In genomic region chr5:129000706-129001468, GRCm38 (mm10) we compare ENCODE assay signal across 7 mouse cellular contexts. TPM values are rescaled to one million over a fixed set of nuclear protein-coding genes. Genes with fewer than 3 reads are reported as not detected.
DNase-seq lines count a peak whose midpoint lies in the region; ATAC-seq and TF ChIP-seq lines count a peak whose summit lies in the region.

No protein-coding gene starts in this region.

- no peak for TF ChIP-seq CTCF in midbrain, postnatal 0 days (IDR thresholded peaks at IDR 0.05)
- TF ChIP-seq CTCF in bone marrow, adult 2 months (IDR thresholded peaks at IDR 0.05; ENCODE audit: control insufficient read depth, insufficient read depth, low read length): 0 out of 2 replicates have a peak, but pooled peaks have one; percentile 8

- H3K4me3 ChIP-seq in midbrain, embryonic 10.5 days: no peak overlapping the region
- no peak overlapping the region for H3K4me3 ChIP-seq in midbrain, postnatal 0 days (ENCODE audit: low read depth, low read length)
- no peak overlapping the region for H3K4me3 ChIP-seq in bone marrow, adult 2 months (replicated peaks; ENCODE audit: control insufficient read depth, low read depth, low read length)
- H3K4me3 ChIP-seq in heart, embryonic 13.5 days: no peak overlapping the region
- H3K4me3 ChIP-seq in stomach, embryonic 14.5 days (ENCODE audit: low read depth, low read length): no peak overlapping the region
- H3K4me3 ChIP-seq in forebrain, embryonic 12.5 days (replicated peaks): no peak overlapping the region

- ATAC-seq in midbrain, postnatal 0 days (ENCODE audit: low FRiP score): no peak
- ATAC-seq in heart, embryonic 13.5 days (ENCODE audit: extremely low read depth, insufficient number of reproducible peaks, low FRiP score, low TSS enrichment): peak; percentile 21; the same call in 1 of the 2 replicates
- peak; percentile 47; the same call in 1 of the 2 replicates for ATAC-seq in stomach, embryonic 14.5 days (ENCODE audit: insufficient number of reproducible peaks, insufficient read depth, low FRiP score, low read depth)
- ATAC-seq in activated CD4-positive, CD25-positive, alpha-beta regulatory T cell, adult 4 months: no peak
- no peak for ATAC-seq in forebrain, embryonic 12.5 days (ENCODE audit: low FRiP score)

- H3K27ac ChIP-seq in midbrain, embryonic 10.5 days (replicated peaks): peak overlapping the region; percentile 38; the same call in 1 of the 2 replicates
- H3K27ac ChIP-seq in midbrain, postnatal 0 days (ENCODE audit: low read depth, low read length): no peak overlapping the region
- peak overlapping the region; percentile 68; the same call in 1 of the 2 replicates for H3K27ac ChIP-seq in bone marrow, adult 2 months (ENCODE audit: control insufficient read depth, insufficient read depth, low read depth, low read length, poor library complexity)
- H3K27ac ChIP-seq in heart, embryonic 13.5 days (replicated peaks): peak overlapping the region; percentile 84
- H3K27ac ChIP-seq in stomach, embryonic 14.5 days (ENCODE audit: low read length): no peak overlapping the region
- H3K27ac ChIP-seq in forebrain, embryonic 12.5 days: no peak overlapping the region

- TF ChIP-seq POLR2A in bone marrow, adult 2 months (IDR thresholded peaks at IDR 0.05; ENCODE audit: borderline replicate concordance, control insufficient read depth, low read depth, low read length): no peak; the same call in 1 of the 2 replicates

- no peak overlapping the region for H3K4me2 ChIP-seq in midbrain, postnatal 0 days (ENCODE audit: low read depth, low read length, poor library complexity, severe bottlenecking)
- peak overlapping the region; percentile 16; the same call in 1 of the 2 replicates for H3K4me2 ChIP-seq in heart, embryonic 13.5 days
- no peak overlapping the region for H3K4me2 ChIP-seq in stomach, embryonic 14.5 days (replicated peaks; ENCODE audit: low read depth, low read length)
- H3K4me2 ChIP-seq in forebrain, embryonic 12.5 days: no peak overlapping the region

- H3K4me1 ChIP-seq in midbrain, embryonic 10.5 days: peaks cover 32% of the 10 kb centered on the region
- no peaks in the 10 kb centered on the region; the same call in 1 of the 2 replicates for H3K4me1 ChIP-seq in midbrain, postnatal 0 days (ENCODE audit: insufficient read depth, low read length)
- peaks cover 3% of the 10 kb centered on the region for H3K4me1 ChIP-seq in bone marrow, adult 2 months (ENCODE audit: control insufficient read depth, insufficient read depth, low read length)
- H3K4me1 ChIP-seq in heart, embryonic 13.5 days: peaks cover 36% of the 10 kb centered on the region
- peaks cover 7% of the 10 kb centered on the region; the same call in 1 of the 2 replicates for H3K4me1 ChIP-seq in stomach, embryonic 14.5 days (ENCODE audit: control insufficient read depth, insufficient read depth, low read length)
- H3K4me1 ChIP-seq in forebrain, embryonic 12.5 days: peaks cover 13% of the 10 kb centered on the region; the same call in 1 of the 2 replicates

- DNase-seq in midbrain, embryonic 10.5 days (ENCODE audit: low spot score): no peak
- DNase-seq in midbrain, postnatal 0 days (ENCODE audit: low spot score): no peak

- WGBS in midbrain, embryonic 10.5 days: 45% methylated on average over 8 of the region's 8 CpGs
- WGBS in midbrain, postnatal 0 days: 45% methylated on average over 8 of the region's 8 CpGs
- 24% methylated on average over 8 of the region's 8 CpGs for WGBS in bone marrow, adult 2 months
- 40% methylated on average over 8 of the region's 8 CpGs for WGBS in heart, embryonic 13.5 days
- 51% methylated on average over 8 of the region's 8 CpGs for WGBS in stomach, embryonic 14.5 days
- 37% methylated on average over 8 of the region's 8 CpGs for WGBS in forebrain, embryonic 12.5 days

- H3K9ac ChIP-seq in midbrain, postnatal 0 days (replicated peaks; ENCODE audit: low read length, poor library complexity, severe bottlenecking): no peak overlapping the region
- H3K9ac ChIP-seq in heart, embryonic 13.5 days: 0 out of 2 replicates have a peak overlapping the region, but pooled peaks have one; percentile 40
- no peak overlapping the region for H3K9ac ChIP-seq in stomach, embryonic 14.5 days (replicated peaks; ENCODE audit: low read depth, low read length)
- no peak overlapping the region for H3K9ac ChIP-seq in forebrain, embryonic 12.5 days

- no peaks in the 10 kb centered on the region for H3K9me3 ChIP-seq in midbrain, embryonic 10.5 days (replicated peaks)
- no peaks in the 10 kb centered on the region for H3K9me3 ChIP-seq in midbrain, postnatal 0 days (ENCODE audit: low read length)
- no peaks in the 10 kb centered on the region for H3K9me3 ChIP-seq in heart, embryonic 13.5 days
- no peaks in the 10 kb centered on the region for H3K9me3 ChIP-seq in stomach, embryonic 14.5 days (ENCODE audit: control insufficient read depth, low read depth, low read length)
- H3K9me3 ChIP-seq in forebrain, embryonic 12.5 days: no peaks in the 10 kb centered on the region

- peaks cover 30% of the 10 kb centered on the region for H3K36me3 ChIP-seq in midbrain, embryonic 10.5 days
- H3K36me3 ChIP-seq in midbrain, postnatal 0 days (ENCODE audit: insufficient read depth, low read length): peaks cover 9% of the 10 kb centered on the region; the same call in 1 of the 2 replicates
- H3K36me3 ChIP-seq in heart, embryonic 13.5 days: peaks cover 40% of the 10 kb centered on the region
- H3K36me3 ChIP-seq in stomach, embryonic 14.5 days (ENCODE audit: control insufficient read depth, insufficient read depth, low read length): peaks cover 7% of the 10 kb centered on the region; the same call in 1 of the 2 replicates
- H3K36me3 ChIP-seq in forebrain, embryonic 12.5 days (replicated peaks): peaks cover 21% of the 10 kb centered on the region

- no peaks in the 10 kb centered on the region for H3K27me3 ChIP-seq in midbrain, embryonic 10.5 days (ENCODE audit: low read depth, poor library complexity, severe bottlenecking)
- H3K27me3 ChIP-seq in midbrain, postnatal 0 days (ENCODE audit: insufficient read depth, low read length): no peaks in the 10 kb centered on the region
- no peaks in the 10 kb centered on the region for H3K27me3 ChIP-seq in heart, embryonic 13.5 days (replicated peaks)
- no peaks in the 10 kb centered on the region for H3K27me3 ChIP-seq in stomach, embryonic 14.5 days (ENCODE audit: control insufficient read depth, insufficient read depth, low read length)
- H3K27me3 ChIP-seq in forebrain, embryonic 12.5 days: no peaks in the 10 kb centered on the region; the same call in 1 of the 2 replicates

RNA-seq across cellular contexts. Expression of gene Stx2, which starts 7.5 kb away (rescaled TPM):
- polyA plus RNA-seq in midbrain, embryonic 10.5 days (2016; fragmentation: Nextera tagmentation; extraction: Ambion mirVana): 26.5 and 26.6 TPM in 2 replicates
- total RNA-seq in midbrain, postnatal 0 days (2014; rRNA removed): 15.5 and 15.9 TPM in 2 replicates
- polyA plus RNA-seq in midbrain, postnatal 0 days (2015; fragmentation: Nextera tagmentation; extraction: Ambion mirVana): 11.9 and 12.0 TPM in 2 replicates
- polyA plus RNA-seq in bone marrow, adult 2 months (2011; ENCODE audit: insufficient read depth, insufficient read length, low replicate concordance, missing spikeins): 61.5 and 90.6 TPM in 2 replicates
- polyA plus RNA-seq in heart, embryonic 13.5 days (2015; fragmentation: Nextera tagmentation; extraction: Ambion mirVana): 17.3 and 18.8 TPM in 2 replicates
- polyA plus RNA-seq in stomach, embryonic 14.5 days (2014; fragmentation: Nextera tagmentation; extraction: Ambion mirVana): 29.6 and 30.8 TPM in 2 replicates
- 1 to 10 TPM in 1 of 2 experiments, under 1 TPM in 1; 0.88 to 3.0 TPM for polyA plus RNA-seq in activated CD4-positive, CD25-positive, alpha-beta regulatory T cell, adult 4 months (2017; shearing (Covaris generic))
- polyA plus RNA-seq in forebrain, embryonic 12.5 days (2016; fragmentation: Nextera tagmentation; extraction: Ambion mirVana): 23.1 and 25.7 TPM in 2 replicates

RNA-seq across cellular contexts. Expression of gene Ran, which starts 19.0 kb away (rescaled TPM):
- polyA plus RNA-seq in midbrain, embryonic 10.5 days (2016; fragmentation: Nextera tagmentation; extraction: Ambion mirVana): 965 and 1,091 TPM in 2 replicates
- 183 and 191 TPM in 2 replicates for total RNA-seq in midbrain, postnatal 0 days (2014; rRNA removed)
- polyA plus RNA-seq in midbrain, postnatal 0 days (2015; fragmentation: Nextera tagmentation; extraction: Ambion mirVana): 287 and 295 TPM in 2 replicates
- polyA plus RNA-seq in bone marrow, adult 2 months (2011; ENCODE audit: insufficient read depth, insufficient read length, low replicate concordance, missing spikeins): 135 and 227 TPM in 2 replicates
- polyA plus RNA-seq in heart, embryonic 13.5 days (2015; fragmentation: Nextera tagmentation; extraction: Ambion mirVana): 389 and 423 TPM in 2 replicates
- polyA plus RNA-seq in stomach, embryonic 14.5 days (2014; fragmentation: Nextera tagmentation; extraction: Ambion mirVana): 560 and 564 TPM in 2 replicates
- 100 to 1,000 TPM; 320 to 324 TPM for polyA plus RNA-seq in activated CD4-positive, CD25-positive, alpha-beta regulatory T cell, adult 4 months (2017; shearing (Covaris generic))
- polyA plus RNA-seq in forebrain, embryonic 12.5 days (2016; fragmentation: Nextera tagmentation; extraction: Ambion mirVana): 821 and 873 TPM in 2 replicates

RNA-seq across cellular contexts. Expression of gene Rimbp2, which starts 47.6 kb away (rescaled TPM):
- 0.42 and 0.76 TPM in 2 replicates for polyA plus RNA-seq in midbrain, embryonic 10.5 days (2016; fragmentation: Nextera tagmentation; extraction: Ambion mirVana)
- total RNA-seq in midbrain, postnatal 0 days (2014; rRNA removed): 22.7 and 29.1 TPM in 2 replicates
- polyA plus RNA-seq in midbrain, postnatal 0 days (2015; fragmentation: Nextera tagmentation; extraction: Ambion mirVana): 5.2 and 6.1 TPM in 2 replicates
- not detected in 2 replicates for polyA plus RNA-seq in bone marrow, adult 2 months (2011; ENCODE audit: insufficient read depth, insufficient read length, low replicate concordance, missing spikeins)
- polyA plus RNA-seq in heart, embryonic 13.5 days (2015; fragmentation: Nextera tagmentation; extraction: Ambion mirVana): 0.15 and 0.24 TPM in 2 replicates
- polyA plus RNA-seq in stomach, embryonic 14.5 days (2014; fragmentation: Nextera tagmentation; extraction: Ambion mirVana): 0.31 and 0.49 TPM in 2 replicates
- not detected for polyA plus RNA-seq in activated CD4-positive, CD25-positive, alpha-beta regulatory T cell, adult 4 months (2017; shearing (Covaris generic))
- polyA plus RNA-seq in forebrain, embryonic 12.5 days (2016; fragmentation: Nextera tagmentation; extraction: Ambion mirVana): 1.00 and 1.3 TPM in 2 replicates

Comparison
In these comparisons a context has a peak if more than half of its experiments do, and no peak if none do; other contexts are left out.
1. H3K27ac ChIP-seq: peak in midbrain, embryonic 10.5 days (single experiment), bone marrow, adult 2 months (single experiment) and heart, embryonic 13.5 days (single experiment); none in midbrain, postnatal 0 days (single experiment), stomach, embryonic 14.5 days (single experiment) and forebrain, embryonic 12.5 days (single experiment).
2. ATAC-seq: peak in heart, embryonic 13.5 days (single experiment) and stomach, embryonic 14.5 days (single experiment); none in midbrain, postnatal 0 days (single experiment), activated CD4-positive, CD25-positive, alpha-beta regulatory T cell, adult 4 months (single experiment) and forebrain, embryonic 12.5 days (single experiment).